Mouse (Mus musculus): Measurements from ENCODE around the gene Krt222.
"Not testable (repeated sequence)": the region's sequence is repeated elsewhere in the genome, so short reads cannot be mapped to it uniquely, and the experiment has no call there.

GRCm38 (mm10) chr11:99244519-99244918 lies 634 bp upstream of the Krt222 start:
- TF ChIP-seq CTCF (IDR thresholded peaks at IDR 0.05; ENCODE audit: low read depth, low read length); POLR2A (IDR thresholded peaks at IDR 0.05; ENCODE audit: borderline replicate concordance, low read depth, low read length): not testable (repeated sequence)
